Mouse (Mus musculus): ENCODE measurements around the gene Pkm. TPM values are rescaled to one million over a fixed set of nuclear protein-coding genes. Genes with fewer than 3 reads are reported as not detected.

The Pkm gene
- 255 to 286 TPM (median 269 TPM) in 4 replicates for total RNA-seq (2023; ENCODE audit: inconsistent age)

DNA sequence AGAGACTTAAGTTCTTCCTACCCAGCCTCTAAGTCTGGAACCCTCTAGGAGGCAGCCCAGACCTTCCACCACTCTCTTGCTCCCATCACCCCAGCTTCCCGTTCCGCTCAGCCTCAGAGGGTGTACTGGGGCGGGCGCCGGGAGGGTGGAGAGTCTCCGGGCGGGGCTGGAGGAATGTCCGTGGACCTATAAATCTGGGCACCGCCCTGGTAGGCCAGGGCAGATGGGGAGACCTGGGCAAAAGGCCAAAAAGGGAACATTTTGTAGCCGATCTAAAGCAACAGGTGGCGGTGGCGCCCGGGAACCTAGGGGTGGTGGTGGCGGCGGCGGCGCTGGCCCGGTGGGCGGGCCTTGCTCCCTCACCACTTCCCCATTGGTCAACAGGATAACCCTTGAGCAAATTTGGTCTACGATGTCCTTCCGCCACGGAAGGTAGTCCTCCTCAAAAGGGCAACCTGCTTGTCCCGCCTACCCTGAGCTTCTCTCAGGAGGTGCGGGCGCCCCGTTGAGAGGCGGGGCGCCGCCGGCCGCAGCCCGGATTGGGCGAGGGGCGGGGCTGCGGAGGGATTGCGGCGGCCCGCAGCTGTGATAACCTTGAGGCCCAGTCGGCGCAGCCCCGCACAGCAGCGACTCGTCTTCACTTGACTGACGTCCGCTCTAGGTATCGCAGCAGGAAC, at the start of gene Pkm:
Gene Pkm (plus strand): TSS at position 411 of the 677 bp plus-strand sequence.

DNA sequence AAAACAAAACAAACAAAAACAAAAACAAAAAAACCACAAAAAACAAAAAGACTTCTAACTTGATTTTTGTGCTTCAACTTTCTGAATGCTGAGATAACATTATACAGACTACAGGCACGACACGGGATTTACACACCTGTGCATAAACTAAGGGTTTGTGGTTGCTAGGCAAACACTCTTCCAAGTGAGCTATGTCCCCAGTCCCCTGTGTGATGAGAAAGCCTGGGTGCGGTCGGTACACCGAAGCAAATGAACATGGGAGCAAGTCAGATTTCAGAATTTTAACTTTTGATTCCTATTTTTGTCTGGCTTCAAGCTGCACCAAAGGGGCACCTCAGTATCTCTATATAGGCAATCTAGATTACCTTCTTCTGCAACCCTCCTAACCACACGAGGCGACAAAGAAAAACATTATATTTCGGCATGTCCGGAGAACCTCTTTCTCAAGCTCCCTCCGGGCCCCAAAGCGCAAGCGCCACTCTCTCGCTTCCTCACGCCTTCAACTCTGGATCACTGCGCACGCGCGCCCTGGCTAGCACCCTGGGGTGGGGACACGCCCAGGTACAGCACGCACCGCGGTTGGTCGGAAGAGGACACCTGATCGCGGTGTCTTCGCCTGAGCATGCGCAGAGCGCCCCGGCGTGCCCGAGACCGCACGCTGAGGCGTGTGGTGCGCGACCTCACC, 39.4 kb upstream of the Pkm start, which contains the start of gene Parp6:
Gene Parp6 (plus strand): TSS at position 663 of the 685 bp plus-strand sequence.

DNA sequence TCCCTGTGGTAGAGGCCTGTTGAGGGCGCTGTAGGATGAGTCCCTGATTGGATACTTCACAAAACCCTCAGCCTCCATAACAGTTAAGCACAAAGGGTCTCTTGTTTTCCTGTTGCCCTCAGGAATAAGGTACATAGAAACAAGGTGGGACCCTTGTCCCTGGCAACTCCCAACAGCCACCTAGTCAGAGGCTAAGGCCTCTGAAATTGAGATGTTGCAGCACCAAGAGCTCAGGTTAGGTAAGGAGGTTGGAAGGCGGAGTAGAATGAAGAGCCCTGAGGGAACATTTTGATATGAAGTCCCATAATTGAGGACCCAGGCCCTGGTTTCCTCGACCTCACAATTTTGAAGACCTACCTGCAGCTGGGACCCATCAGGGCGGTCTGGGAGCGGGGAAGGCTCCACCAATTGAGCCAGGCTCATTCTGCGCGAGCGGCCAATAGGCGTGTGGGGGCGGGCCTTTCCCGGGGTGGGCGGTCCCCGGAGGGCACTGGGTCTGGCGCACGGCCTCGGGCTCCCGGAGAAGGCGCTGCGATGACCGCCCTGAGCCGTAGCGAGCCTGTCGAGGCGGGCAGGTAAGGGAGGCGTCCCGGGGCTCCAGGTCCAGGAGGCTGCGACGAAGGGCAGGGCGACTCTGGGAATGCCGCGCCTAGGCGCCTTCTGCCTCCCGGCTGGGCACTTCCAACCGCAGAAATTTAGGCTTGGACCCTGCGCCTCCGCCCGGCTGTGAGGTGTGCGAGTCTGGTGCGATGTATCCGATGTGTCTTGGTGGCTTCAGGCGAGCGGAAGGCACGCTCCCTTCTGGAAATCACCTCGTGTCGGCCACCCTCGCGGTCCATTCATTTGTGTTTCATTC, 23.7 kb downstream of the Pkm start, which contains the start of gene Gramd2:
Gene Gramd2 (plus strand): TSS at position 467 of the 856 bp plus-strand sequence.

Other genes starting within 250 kb of the Pkm start
- gene Arih1, start 169.8 kb upstream of the Pkm start, total RNA-seq (2023; ENCODE audit: inconsistent age) = 139 to 145 TPM (median 142 TPM) in 4 replicates
- gene Hexa, start 116.8 kb upstream of the Pkm start, total RNA-seq (2023; ENCODE audit: inconsistent age) = 55.9 to 63.6 TPM (median 59.0 TPM) in 4 replicates
- 0.67 to 0.93 TPM in 2 of 4 replicates, not detected in the others for gene Tmem202, start 116.5 kb upstream of the Pkm start, total RNA-seq (2023; ENCODE audit: inconsistent age)
- not detected in 4 replicates for gene Celf6, start 78.5 kb upstream of the Pkm start, total RNA-seq (2023; ENCODE audit: inconsistent age)
- gene Parp6, start 39.1 kb upstream of the Pkm start, total RNA-seq (2023; ENCODE audit: inconsistent age) = 58.6 to 72.8 TPM (median 62.2 TPM) in 4 replicates
- not detected in 4 replicates for gene Gramd2, start 23.8 kb downstream of the Pkm start, total RNA-seq (2023; ENCODE audit: inconsistent age)
- gene Senp8, start 94.3 kb downstream of the Pkm start, total RNA-seq (2023; ENCODE audit: inconsistent age) = 1.1 to 3.6 TPM (median 2.8 TPM) in 4 replicates
- gene Myo9a, start 94.5 kb downstream of the Pkm start, total RNA-seq (2023; ENCODE audit: inconsistent age) = 14.0 to 18.0 TPM (median 15.8 TPM) in 4 replicates

All from B cell, adult (primary cell).